Mouse (Mus musculus): ENCODE data around the gene Tnr. TPM values are rescaled to one million over a fixed set of nuclear protein-coding genes. Genes with fewer than 3 reads are reported as not detected.

Tnr gene
- polyA plus RNA-seq (2011; ENCODE audit: insufficient read depth, insufficient read length, low replicate concordance, missing spikeins) = not detected in 2 replicates

- Histone ChIP-seq H3K27ac (ENCODE audit: control insufficient read depth, insufficient read depth, low read depth, low read length, poor library complexity) (no peak within 1 kb of the TSS), H3K4me3 (replicated peaks; ENCODE audit: control insufficient read depth, low read depth, low read length) (no peak within 1 kb of the TSS), H3K4me1 (ENCODE audit: control insufficient read depth, insufficient read depth, low read length) (no peaks in the 10 kb centered on the region)
- TF ChIP-seq CTCF (IDR thresholded peaks at IDR 0.05; ENCODE audit: control insufficient read depth, insufficient read depth, low read length) = no peak
- TF ChIP-seq POLR2A (IDR thresholded peaks at IDR 0.05; ENCODE audit: borderline replicate concordance, control insufficient read depth, low read depth, low read length) = no peak
- WGBS = 6% methylated on average over 8 of the region's 8 CpGs
Measured at GRCm38 (mm10) chr1:159523578-159523977, at the start of gene Tnr. Gene Tnr (plus strand): TSS chr1:159523769.

GRCm38 (mm10) chr1:159489853-159490435 is 33.6 kb upstream of the Tnr start:
- H3K4me3 ChIP-seq (replicated peaks; ENCODE audit: control insufficient read depth, low read depth, low read length) = no peak overlapping the region
- WGBS = 55% methylated on average over 4 of the region's 4 CpGs
- no peaks in the 10 kb centered on the region for H3K4me1 ChIP-seq (ENCODE audit: control insufficient read depth, insufficient read depth, low read length)
- no peak overlapping the region for H3K27ac ChIP-seq (ENCODE audit: control insufficient read depth, insufficient read depth, low read depth, low read length, poor library complexity)
- TF ChIP-seq CTCF (IDR thresholded peaks at IDR 0.05; ENCODE audit: control insufficient read depth, insufficient read depth, low read length) (no peak), POLR2A (IDR thresholded peaks at IDR 0.05; ENCODE audit: borderline replicate concordance, control insufficient read depth, low read depth, low read length) (no peak)

GRCm38 (mm10) chr1:159492536-159492935 is 31.0 kb upstream of the Tnr start:
- Histone ChIP-seq H3K4me3 (replicated peaks; ENCODE audit: control insufficient read depth, low read depth, low read length) (no peak overlapping the region), H3K4me1 (ENCODE audit: control insufficient read depth, insufficient read depth, low read length) (no peaks in the 10 kb centered on the region), H3K27ac (ENCODE audit: control insufficient read depth, insufficient read depth, low read depth, low read length, poor library complexity) (no peak overlapping the region)
- TF ChIP-seq POLR2A (IDR thresholded peaks at IDR 0.05; ENCODE audit: borderline replicate concordance, control insufficient read depth, low read depth, low read length) (no peak), CTCF (IDR thresholded peaks at IDR 0.05; ENCODE audit: control insufficient read depth, insufficient read depth, low read length) (no peak)
- 76% methylated on average over 4 of the region's 4 CpGs for WGBS

GRCm38 (mm10) chr1:159493720-159494499 is 29.7 kb upstream of the Tnr start:
- Histone ChIP-seq H3K27ac (ENCODE audit: control insufficient read depth, insufficient read depth, low read depth, low read length, poor library complexity) (no peak overlapping the region), H3K4me1 (ENCODE audit: control insufficient read depth, insufficient read depth, low read length) (no peaks in the 10 kb centered on the region), H3K4me3 (replicated peaks; ENCODE audit: control insufficient read depth, low read depth, low read length) (no peak overlapping the region)
- 59% methylated on average over 5 of the region's 5 CpGs for WGBS
- no peak for TF ChIP-seq POLR2A (IDR thresholded peaks at IDR 0.05; ENCODE audit: borderline replicate concordance, control insufficient read depth, low read depth, low read length)

GRCm38 (mm10) chr1:159498236-159498635 is 25.3 kb upstream of the Tnr start:
- TF ChIP-seq POLR2A (IDR thresholded peaks at IDR 0.05; ENCODE audit: borderline replicate concordance, control insufficient read depth, low read depth, low read length) (no peak), CTCF (IDR thresholded peaks at IDR 0.05; ENCODE audit: control insufficient read depth, insufficient read depth, low read length) (no peak)
- 82% methylated on average over 2 of the region's 2 CpGs for WGBS
- Histone ChIP-seq H3K27ac (ENCODE audit: control insufficient read depth, insufficient read depth, low read depth, low read length, poor library complexity) (no peak overlapping the region), H3K4me3 (replicated peaks; ENCODE audit: control insufficient read depth, low read depth, low read length) (no peak overlapping the region), H3K4me1 (ENCODE audit: control insufficient read depth, insufficient read depth, low read length) (no peaks in the 10 kb centered on the region)

- Histone ChIP-seq H3K4me3 (replicated peaks; ENCODE audit: control insufficient read depth, low read depth, low read length) (no peak overlapping the region), H3K27ac (ENCODE audit: control insufficient read depth, insufficient read depth, low read depth, low read length, poor library complexity) (no peak overlapping the region), H3K4me1 (ENCODE audit: control insufficient read depth, insufficient read depth, low read length) (no peaks in the 10 kb centered on the region)
- WGBS = 75% methylated on average over 4 of the region's 4 CpGs
- TF ChIP-seq CTCF (IDR thresholded peaks at IDR 0.05; ENCODE audit: control insufficient read depth, insufficient read depth, low read length) (no peak), POLR2A (IDR thresholded peaks at IDR 0.05; ENCODE audit: borderline replicate concordance, control insufficient read depth, low read depth, low read length) (no peak)
Measured at GRCm38 (mm10) chr1:159499806-159500460, 23.6 kb upstream of the Tnr start.

- no peak for TF ChIP-seq CTCF (IDR thresholded peaks at IDR 0.05; ENCODE audit: control insufficient read depth, insufficient read depth, low read length)
- no peak for TF ChIP-seq POLR2A (IDR thresholded peaks at IDR 0.05; ENCODE audit: borderline replicate concordance, control insufficient read depth, low read depth, low read length)
- Histone ChIP-seq H3K4me1 (ENCODE audit: control insufficient read depth, insufficient read depth, low read length) (no peaks in the 10 kb centered on the region), H3K27ac (ENCODE audit: control insufficient read depth, insufficient read depth, low read depth, low read length, poor library complexity) (no peak overlapping the region), H3K4me3 (replicated peaks; ENCODE audit: control insufficient read depth, low read depth, low read length) (no peak overlapping the region)
- WGBS = 84% methylated on average over 4 of the region's 4 CpGs
Measured at GRCm38 (mm10) chr1:159501911-159502310, 21.7 kb upstream of the Tnr start.

- no peak overlapping the region for H3K27ac ChIP-seq (ENCODE audit: control insufficient read depth, insufficient read depth, low read depth, low read length, poor library complexity)
- no peak overlapping the region for H3K4me3 ChIP-seq (replicated peaks; ENCODE audit: control insufficient read depth, low read depth, low read length)
- no peaks in the 10 kb centered on the region for H3K4me1 ChIP-seq (ENCODE audit: control insufficient read depth, insufficient read depth, low read length)
- TF ChIP-seq POLR2A (IDR thresholded peaks at IDR 0.05; ENCODE audit: borderline replicate concordance, control insufficient read depth, low read depth, low read length) = no peak
- no peak for TF ChIP-seq CTCF (IDR thresholded peaks at IDR 0.05; ENCODE audit: control insufficient read depth, insufficient read depth, low read length)
- 50% methylated on average over 3 of the region's 3 CpGs for WGBS
Measured at GRCm38 (mm10) chr1:159510667-159511066, 12.9 kb upstream of the Tnr start.
